Mouse (Mus musculus): Measurements from ENCODE around the gene Frem1. TPM values are rescaled to one million over a fixed set of nuclear protein-coding genes. Genes with fewer than 3 reads are reported as not detected.

Frem1 gene
- polyA plus RNA-seq, 1 experiment = not detected

- TF ChIP-seq CTCF (IDR thresholded peaks at IDR 0.05; ENCODE audit: insufficient read depth, low read depth, low read length) (no peak), POLR2A (IDR thresholded peaks at IDR 0.05; ENCODE audit: insufficient read depth, low read depth, low read length) (no peak)
- WGBS = 77% methylated on average over 2 of the region's 2 CpGs
These were observed 6.0 kb upstream of the Frem1 start for GRCm38 (mm10) chr4:83058182-83058581.

GRCm38 (mm10) chr4:83056496-83056895, 4.4 kb upstream of the Frem1 start:
- Histone ChIP-seq H3K27ac (ENCODE audit: insufficient read depth, low read depth, low read length) (no peak overlapping the region), H3K4me1 (ENCODE audit: control insufficient read depth, insufficient read depth, low read length) (peaks cover 2% of the 10 kb centered on the region; the same call in 1 of the 2 replicates), H3K4me3 (ENCODE audit: insufficient read depth, low read depth, low read length) (no peak overlapping the region)
- 95% methylated on average over 6 of the region's 6 CpGs for WGBS
- no peak for TF ChIP-seq POLR2A (IDR thresholded peaks at IDR 0.05; ENCODE audit: insufficient read depth, low read depth, low read length)
- TF ChIP-seq CTCF (IDR thresholded peaks at IDR 0.05; ENCODE audit: insufficient read depth, low read depth, low read length) = no peak

More at GRCm38 (mm10) chr4:83058182-83058581, 6.0 kb upstream of the Frem1 start:
- Histone ChIP-seq H3K27ac (ENCODE audit: insufficient read depth, low read depth, low read length) (no peak overlapping the region), H3K4me1 (ENCODE audit: control insufficient read depth, insufficient read depth, low read length) (no peaks in the 10 kb centered on the region), H3K4me3 (ENCODE audit: insufficient read depth, low read depth, low read length) (no peak overlapping the region)

GRCm38 (mm10) chr4:83055444-83055843, 3.3 kb upstream of the Frem1 start:
- 89% methylated on average over 2 of the region's 2 CpGs for WGBS
- TF ChIP-seq POLR2A (IDR thresholded peaks at IDR 0.05; ENCODE audit: insufficient read depth, low read depth, low read length) (no peak), CTCF (IDR thresholded peaks at IDR 0.05; ENCODE audit: insufficient read depth, low read depth, low read length) (no peak)
- Histone ChIP-seq H3K27ac (ENCODE audit: insufficient read depth, low read depth, low read length) (no peak overlapping the region), H3K4me1 (ENCODE audit: control insufficient read depth, insufficient read depth, low read length) (peaks cover 2% of the 10 kb centered on the region; the same call in 1 of the 2 replicates), H3K4me3 (ENCODE audit: insufficient read depth, low read depth, low read length) (no peak overlapping the region)

GRCm38 (mm10) chr4:83053206-83053605, 1.1 kb upstream of the Frem1 start:
- WGBS = 91% methylated on average over 8 of the region's 8 CpGs
- Histone ChIP-seq H3K4me1 (ENCODE audit: control insufficient read depth, insufficient read depth, low read length) (peaks cover 2% of the 10 kb centered on the region; the same call in 1 of the 2 replicates), H3K4me3 (ENCODE audit: insufficient read depth, low read depth, low read length) (no peak overlapping the region), H3K27ac (ENCODE audit: insufficient read depth, low read depth, low read length) (no peak overlapping the region)
- TF ChIP-seq CTCF (IDR thresholded peaks at IDR 0.05; ENCODE audit: insufficient read depth, low read depth, low read length) (no peak), POLR2A (IDR thresholded peaks at IDR 0.05; ENCODE audit: insufficient read depth, low read depth, low read length) (no peak)

- Histone ChIP-seq H3K4me1 (ENCODE audit: control insufficient read depth, insufficient read depth, low read length) (peaks cover 2% of the 10 kb centered on the region; the same call in 1 of the 2 replicates), H3K27ac (ENCODE audit: insufficient read depth, low read depth, low read length) (no peak overlapping the region), H3K4me3 (ENCODE audit: insufficient read depth, low read depth, low read length) (no peak overlapping the region)
- TF ChIP-seq POLR2A (IDR thresholded peaks at IDR 0.05; ENCODE audit: insufficient read depth, low read depth, low read length) (no peak), CTCF (IDR thresholded peaks at IDR 0.05; ENCODE audit: insufficient read depth, low read depth, low read length) (no peak)
- 45% methylated on average over 8 of the region's 8 CpGs for WGBS
These were observed 963 bp downstream of the Frem1 start for GRCm38 (mm10) chr4:83051176-83051575.

GRCm38 (mm10) chr4:83050151-83050796, 1.9 kb downstream of the Frem1 start:
- TF ChIP-seq CTCF (IDR thresholded peaks at IDR 0.05; ENCODE audit: insufficient read depth, low read depth, low read length) = no peak
- TF ChIP-seq POLR2A (IDR thresholded peaks at IDR 0.05; ENCODE audit: insufficient read depth, low read depth, low read length) = no peak
- peaks cover 2% of the 10 kb centered on the region; the same call in 1 of the 2 replicates for H3K4me1 ChIP-seq (ENCODE audit: control insufficient read depth, insufficient read depth, low read length)
- no peak overlapping the region for H3K27ac ChIP-seq (ENCODE audit: insufficient read depth, low read depth, low read length)
- no peak overlapping the region for H3K4me3 ChIP-seq (ENCODE audit: insufficient read depth, low read depth, low read length)
- 97% methylated on average over 5 of the region's 5 CpGs for WGBS

GRCm38 (mm10) chr4:83049288-83049687, 2.9 kb downstream of the Frem1 start:
- Histone ChIP-seq H3K4me3 (ENCODE audit: insufficient read depth, low read depth, low read length) (no peak overlapping the region), H3K27ac (ENCODE audit: insufficient read depth, low read depth, low read length) (no peak overlapping the region), H3K4me1 (ENCODE audit: control insufficient read depth, insufficient read depth, low read length) (peaks cover 2% of the 10 kb centered on the region; the same call in 1 of the 2 replicates)
- TF ChIP-seq POLR2A (IDR thresholded peaks at IDR 0.05; ENCODE audit: insufficient read depth, low read depth, low read length) = no peak
- TF ChIP-seq CTCF (IDR thresholded peaks at IDR 0.05; ENCODE audit: insufficient read depth, low read depth, low read length) = no peak
- WGBS = 88% methylated on average over 3 of the region's 3 CpGs

GRCm38 (mm10) chr4:83048561-83048960, 3.6 kb downstream of the Frem1 start:
- Histone ChIP-seq H3K4me1 (ENCODE audit: control insufficient read depth, insufficient read depth, low read length) (peaks cover 2% of the 10 kb centered on the region; the same call in 1 of the 2 replicates), H3K27ac (ENCODE audit: insufficient read depth, low read depth, low read length) (no peak overlapping the region), H3K4me3 (ENCODE audit: insufficient read depth, low read depth, low read length) (no peak overlapping the region)
- WGBS = 80% methylated on average over 2 of the region's 2 CpGs
- no peak for TF ChIP-seq CTCF (IDR thresholded peaks at IDR 0.05; ENCODE audit: insufficient read depth, low read depth, low read length)
- TF ChIP-seq POLR2A (IDR thresholded peaks at IDR 0.05; ENCODE audit: insufficient read depth, low read depth, low read length) = no peak

GRCm38 (mm10) chr4:83046806-83047205, 5.3 kb downstream of the Frem1 start:
- TF ChIP-seq CTCF (IDR thresholded peaks at IDR 0.05; ENCODE audit: insufficient read depth, low read depth, low read length) = no peak
- no peak for TF ChIP-seq POLR2A (IDR thresholded peaks at IDR 0.05; ENCODE audit: insufficient read depth, low read depth, low read length)
- Histone ChIP-seq H3K27ac (ENCODE audit: insufficient read depth, low read depth, low read length) (no peak overlapping the region), H3K4me1 (ENCODE audit: control insufficient read depth, insufficient read depth, low read length) (no peaks in the 10 kb centered on the region), H3K4me3 (ENCODE audit: insufficient read depth, low read depth, low read length) (no peak overlapping the region)
- WGBS = 76% methylated on average over 2 of the region's 2 CpGs
